ENCODE assay signal across 25 mouse cellular contexts in the genomic region with DNA sequence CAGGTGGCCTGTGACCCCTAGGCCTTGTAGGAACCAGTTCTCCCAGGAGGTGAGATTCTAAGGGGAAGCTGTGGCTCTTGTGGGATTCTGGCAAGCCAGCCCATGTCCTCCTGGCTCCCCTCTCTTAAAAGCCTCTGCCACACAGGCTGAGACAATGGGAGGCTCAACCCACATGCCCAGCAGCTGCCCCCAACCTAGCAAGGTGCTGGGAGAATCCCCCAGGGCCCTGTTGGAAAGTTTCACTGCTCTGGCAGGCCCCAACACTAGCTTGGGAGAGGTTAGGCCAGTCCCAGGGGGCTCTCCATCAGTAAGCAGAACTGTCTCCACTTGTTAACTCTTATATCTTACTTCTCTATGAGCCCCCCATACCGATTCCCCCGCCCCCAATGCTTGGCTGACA.
"Had no signal": no experiment of that assay in that cellular context is flagged by ENCODE, and none has a peak within 500 bp of the region (broad histone marks: within the 10 kb centered on the region; RNA-seq: fewer than 3 reads in every experiment).

No protein-coding gene starts in this region.

- DNase-seq: gastrocnemius, postnatal 14 days; gastrocnemius, postnatal 36 days; heart, adult 18-20 months; heart, postnatal 14 days; heart, postnatal 36 days; kidney, adult 11 months; kidney, adult 2 months; kidney, adult 9 months; kidney, postnatal 14 days; kidney, postnatal 36 days; layer of hippocampus, adult 9-11 months; liver; liver, embryonic 13.5 days had no signal

- H3K36me3 ChIP-seq: heart, embryonic 13.5 days; heart, embryonic 15.5 days; hindbrain, embryonic 13.5 days; hindbrain, embryonic 15.5 days; kidney, embryonic 15.5 days; limb, embryonic 10.5 days; limb, embryonic 12.5 days; liver, embryonic 13.5 days had no signal

- H3K9ac ChIP-seq: heart, embryonic 13.5 days; heart, embryonic 15.5 days; hindbrain, embryonic 13.5 days; hindbrain, embryonic 15.5 days; kidney, embryonic 15.5 days; limb, embryonic 12.5 days; liver, embryonic 13.5 days had no signal

- H3K4me3 ChIP-seq: heart, embryonic 13.5 days; heart, embryonic 15.5 days; hindbrain, embryonic 13.5 days; hindbrain, embryonic 15.5 days; kidney, embryonic 15.5 days; limb, embryonic 10.5 days; limb, embryonic 12.5 days; liver, embryonic 13.5 days had no signal

- H3K9me3 ChIP-seq: heart, embryonic 13.5 days; heart, embryonic 15.5 days; hindbrain, embryonic 13.5 days; hindbrain, embryonic 15.5 days; kidney, embryonic 15.5 days; limb, embryonic 10.5 days; limb, embryonic 12.5 days; liver, embryonic 13.5 days had no signal

- H3K27ac ChIP-seq: heart, embryonic 13.5 days; heart, embryonic 15.5 days; hindbrain, embryonic 13.5 days; hindbrain, embryonic 15.5 days; hindbrain, postnatal 0 days; kidney, embryonic 15.5 days; kidney, postnatal 0 days; limb, embryonic 10.5 days; limb, embryonic 12.5 days; liver, embryonic 13.5 days had no signal

- ATAC-seq: hindbrain, postnatal 0 days; intestine, embryonic 16.5 days had no signal

- H3K4me2 ChIP-seq: heart, embryonic 11.5 days; heart, embryonic 13.5 days; heart, embryonic 15.5 days; hindbrain, embryonic 13.5 days; hindbrain, embryonic 15.5 days; kidney, embryonic 15.5 days; limb, embryonic 12.5 days; liver, embryonic 11.5 days; liver, embryonic 13.5 days had no signal
